Mouse (Mus musculus) limb, embryonic 12.5 days (tissue): ENCODE data around the gene Srebf2. TPM values are rescaled to one million over a fixed set of nuclear protein-coding genes. Genes with fewer than 3 reads are reported as not detected.

ENCODE experiments used
- ATAC-seq: fragments of 200-750 bp; cut with Nextera tagmentation; 2 replicates; pipeline ENCODE4 v1.8.0; 2017; ENCODE audit warnings: low read depth, moderate TSS enrichment; ENCODE audit not compliant: insufficient number of reproducible peaks, insufficient read depth, low FRiP score, low TSS enrichment
- H3K27ac ChIP-seq: fragments of 300-500 bp; sonication (generic); 2 replicates; pipeline ENCODE4 v1.5.1; 2016; ENCODE audit warnings: mild to moderate bottlenecking, moderate library complexity
- H3K27me3 ChIP-seq: fragments of 300-500 bp; sonication (generic); 2 replicates; pipeline ENCODE4 v1.6.1; 2016; ENCODE audit warnings: mild to moderate bottlenecking, moderate library complexity
- H3K36me3 ChIP-seq: fragments of 300-500 bp; sonication (generic); 2 replicates; pipeline ENCODE4 v1.6.1; 2016; ENCODE audit warnings: mild to moderate bottlenecking, moderate library complexity
- H3K4me1 ChIP-seq: fragments of 300-500 bp; sonication (generic); replicated peaks from 2 replicates; pipeline ENCODE4 v1.6.1; 2016
- H3K4me2 ChIP-seq: fragments of 300-500 bp; sonication (generic); 2 replicates; pipeline ENCODE4 v1.6.1; 2016; ENCODE audit warnings: mild to moderate bottlenecking, moderate library complexity
- H3K4me3 ChIP-seq: fragments of 300-500 bp; sonication (generic); replicated peaks from 2 replicates; pipeline ENCODE4 v1.5.1; 2016; ENCODE audit warnings: mild to moderate bottlenecking
- H3K9ac ChIP-seq: fragments of 300-500 bp; sonication (generic); replicated peaks from 2 replicates; pipeline ENCODE4 v1.6.1; 2016; ENCODE audit warnings: mild to moderate bottlenecking, moderate library complexity
- H3K9me3 ChIP-seq: fragments of 300-500 bp; sonication (generic); 2 replicates; pipeline ENCODE4 v1.6.1; 2016; ENCODE audit warnings: mild to moderate bottlenecking, moderate library complexity
- WGBS: fragments of 180-500 bp; shearing (Covaris S2); methylation state at CpG from one replicate; pipeline ENCODE4 v1.1.7; 2016; 5-methylcytosine and 5-hydroxymethylcytosine counted together
- polyA plus RNA-seq: library from polyadenylated mRNA; unstranded; fragments of >200 nt; fragmentation: Nextera tagmentation; extraction: Ambion mirVana; gene quantifications from 2 replicates; pipeline ENCODE4 v1.2.1, GENCODE M21; 2016

Gene Srebf2
- polyA plus RNA-seq, 1 experiment from 2014 or later: 186 TPM

DNA sequence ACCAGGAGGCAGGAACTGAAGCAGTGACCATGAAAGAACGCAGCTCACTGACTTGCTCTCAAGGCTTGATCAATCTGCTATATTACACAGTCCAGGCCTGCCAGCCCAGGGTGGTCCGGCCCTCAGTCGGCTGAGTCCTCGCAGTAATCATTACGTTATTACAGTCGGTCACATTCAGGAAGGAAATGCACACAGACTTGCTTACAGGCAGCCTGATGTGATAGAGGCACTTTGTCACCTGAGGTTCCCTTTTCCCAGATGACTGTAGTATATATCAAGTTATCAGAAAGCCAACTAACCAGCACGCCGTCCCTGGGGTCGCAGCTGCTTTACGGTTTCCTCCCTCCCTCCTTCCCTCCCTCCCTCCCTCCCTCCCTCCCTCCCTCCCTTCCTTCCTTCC, 9.9 kb downstream of the Srebf2 start:
- no peak for ATAC-seq
- Histone ChIP-seq H3K36me3 (peaks cover 17% of the 10 kb centered on the region; the same call in 1 of the 2 replicates), H3K4me1 (peaks cover 63% of the 10 kb centered on the region), H3K9ac (no peak overlapping the region), H3K4me2 (no peak overlapping the region), H3K27ac (peak overlapping the region; percentile 53; the same call in 1 of the 2 replicates), H3K9me3 (0 out of 2 replicates have a peak, but pooled peaks cover 5% of the 10 kb centered on the region), H3K27me3 (no peaks in the 10 kb centered on the region), H3K4me3 (no peak overlapping the region)
- WGBS: 72% methylated on average over 10 of the region's 10 CpGs

DNA sequence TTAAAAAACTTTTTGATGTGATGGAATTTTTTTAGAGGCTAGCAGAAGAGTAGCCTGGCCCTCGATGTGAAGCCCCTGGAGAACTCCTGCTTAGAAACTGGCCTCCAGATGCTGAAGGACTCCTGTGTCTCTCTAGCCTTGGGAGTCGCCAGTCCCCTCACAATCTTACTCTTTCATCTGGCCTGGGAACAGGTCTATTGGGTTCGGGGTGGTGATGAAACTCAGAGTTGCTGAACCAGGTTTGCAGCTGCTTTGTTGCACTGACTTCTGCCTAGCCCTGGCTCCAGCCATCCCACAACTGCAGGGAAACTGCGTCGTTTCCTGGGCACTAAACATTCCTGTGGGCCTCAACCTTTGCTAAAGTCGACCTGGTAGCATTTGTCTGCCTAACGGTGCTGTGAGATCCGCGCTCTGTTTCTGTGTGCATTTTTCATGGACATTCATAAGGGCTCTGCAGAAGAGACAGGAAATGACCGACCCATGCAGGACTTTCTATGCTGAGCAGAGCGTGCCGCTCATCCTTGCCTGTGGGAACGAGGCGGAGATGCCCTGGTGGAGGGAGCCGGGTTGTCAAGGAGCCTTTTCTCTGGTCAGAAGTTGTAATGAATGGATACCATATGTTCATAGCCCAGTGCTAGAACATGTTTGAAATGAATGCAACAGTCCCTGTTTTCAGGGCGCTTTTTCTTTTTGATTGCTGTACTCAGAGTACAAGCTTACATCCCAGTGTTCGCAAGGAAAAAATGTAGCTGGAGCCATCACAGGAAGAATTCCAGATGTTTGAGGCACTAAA, 11.5 kb downstream of the Srebf2 start:
- Histone ChIP-seq H3K9me3 (0 out of 2 replicates have a peak, but pooled peaks cover 5% of the 10 kb centered on the region), H3K36me3 (peaks cover 17% of the 10 kb centered on the region; the same call in 1 of the 2 replicates), H3K4me3 (no peak overlapping the region), H3K4me2 (peak overlapping the region; percentile 17), H3K27ac (peak overlapping the region; percentile 82), H3K27me3 (no peaks in the 10 kb centered on the region), H3K4me1 (peaks cover 62% of the 10 kb centered on the region), H3K9ac (no peak overlapping the region)
- ATAC-seq: no peak
- WGBS: 46% methylated on average over 17 of the region's 17 CpGs

DNA sequence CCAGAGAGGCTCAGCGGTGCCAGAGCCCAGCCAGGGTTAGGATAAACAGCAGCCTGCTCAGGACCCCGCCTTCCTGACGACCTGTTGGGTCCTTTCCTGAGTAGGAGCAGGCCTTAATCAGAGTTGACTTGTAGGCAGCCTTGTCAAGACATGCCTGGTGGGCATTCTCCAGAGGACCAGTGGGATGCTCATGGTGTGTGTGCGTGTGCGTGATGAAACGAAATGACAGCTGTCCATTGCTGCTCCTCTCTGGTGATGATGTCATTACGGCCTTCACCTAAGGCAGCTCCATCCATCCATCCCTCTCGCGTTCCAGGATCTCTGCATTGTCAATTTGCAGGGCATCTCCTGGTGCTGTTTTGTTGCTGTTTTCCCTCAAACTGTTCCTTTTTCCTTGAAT, 12.5 kb downstream of the Srebf2 start:
- no peak for ATAC-seq
- Histone ChIP-seq H3K36me3 (peaks cover 17% of the 10 kb centered on the region; the same call in 1 of the 2 replicates), H3K27me3 (no peaks in the 10 kb centered on the region), H3K9ac (no peak overlapping the region), H3K9me3 (0 out of 2 replicates have a peak, but pooled peaks cover 5% of the 10 kb centered on the region), H3K4me1 (peaks cover 68% of the 10 kb centered on the region), H3K4me3 (no peak overlapping the region), H3K27ac (0 out of 2 replicates have a peak overlapping the region, but pooled peaks have one; percentile 82), H3K4me2 (no peak overlapping the region)
- WGBS: 78% methylated on average over 9 of the region's 9 CpGs

DNA sequence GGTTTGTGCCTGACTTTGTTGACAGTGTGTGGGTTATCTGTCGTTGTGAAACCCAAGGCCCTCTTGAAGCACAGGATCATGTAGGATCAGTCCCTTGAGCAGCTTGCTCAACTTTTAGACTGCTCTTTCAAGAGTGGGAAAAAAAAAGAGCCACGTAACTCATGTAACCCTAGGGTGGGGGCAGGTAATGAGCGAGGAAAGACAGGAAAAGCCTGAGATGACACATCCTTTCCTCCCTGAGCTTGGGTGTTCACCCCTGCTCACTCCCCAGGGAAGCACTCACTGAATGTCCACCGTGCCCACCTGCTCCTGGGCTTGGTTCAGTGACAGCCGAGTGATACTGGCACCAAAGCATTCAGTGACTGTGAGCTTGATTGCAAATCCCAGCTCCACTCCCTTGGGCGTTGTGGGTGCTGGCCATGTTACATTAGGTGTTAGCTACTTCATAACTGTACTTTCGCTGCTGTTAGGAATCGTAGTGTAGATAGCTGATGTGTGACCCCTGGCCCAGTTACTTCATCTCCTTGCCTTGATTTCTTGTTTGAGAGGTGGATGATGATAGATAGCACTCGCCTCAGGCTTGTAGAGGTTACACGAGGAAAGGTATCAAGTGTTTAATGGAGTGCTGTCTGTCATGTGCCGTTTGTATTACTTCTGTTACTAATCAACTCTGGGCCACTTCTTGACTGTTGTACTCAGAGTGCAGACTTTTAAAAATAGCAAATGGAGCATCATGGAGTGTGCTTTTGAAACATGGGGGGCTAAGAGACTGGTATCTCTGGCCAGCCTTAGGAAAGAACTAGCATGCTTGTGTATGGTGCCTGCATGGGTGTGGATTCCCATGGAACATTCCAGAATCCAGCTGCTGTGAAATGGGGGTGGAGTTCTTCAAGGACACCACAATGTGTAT, 14.0 kb downstream of the Srebf2 start:
- no peak for ATAC-seq
- Histone ChIP-seq H3K27me3 (no peaks in the 10 kb centered on the region), H3K36me3 (peaks cover 17% of the 10 kb centered on the region; the same call in 1 of the 2 replicates), H3K4me3 (no peak overlapping the region), H3K4me2 (no peak overlapping the region), H3K4me1 (peaks cover 73% of the 10 kb centered on the region), H3K9ac (no peak overlapping the region), H3K27ac (no peak overlapping the region; the same call in 1 of the 2 replicates), H3K9me3 (0 out of 2 replicates have a peak, but pooled peaks cover 5% of the 10 kb centered on the region)
- WGBS: 77% methylated on average over 11 of the region's 11 CpGs

DNA sequence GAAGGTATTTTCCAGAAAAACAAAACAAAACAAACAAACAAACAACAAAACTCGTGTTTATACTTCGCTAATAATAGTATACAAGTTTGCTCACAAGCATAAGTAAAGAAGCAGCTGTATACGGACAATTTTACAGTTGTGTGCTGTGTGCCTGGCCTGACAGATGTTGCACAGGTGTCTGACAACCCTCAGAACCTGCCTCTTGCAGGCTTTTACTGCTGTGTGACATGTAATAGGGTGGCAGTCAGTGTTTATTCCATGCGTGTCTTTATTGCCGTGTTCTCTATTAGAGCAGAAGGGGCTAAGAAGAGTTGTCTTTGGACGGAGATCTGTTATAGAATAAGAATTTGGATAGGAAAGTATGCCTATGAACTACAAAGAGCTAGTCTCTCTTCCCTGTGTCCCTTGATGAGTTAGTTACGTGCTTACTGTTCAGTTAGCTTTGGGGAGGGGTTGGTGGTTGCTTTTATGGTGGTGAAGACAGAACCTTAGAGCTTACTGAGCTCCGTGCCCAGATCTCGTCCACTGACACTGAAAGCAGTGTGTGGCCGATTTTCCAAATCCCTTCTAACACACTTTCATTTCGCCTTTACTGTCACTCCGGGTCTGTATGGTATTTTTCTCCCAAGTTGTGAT, 15.1 kb downstream of the Srebf2 start:
- Histone ChIP-seq H3K36me3 (peaks cover 9% of the 10 kb centered on the region; the same call in 1 of the 2 replicates), H3K27me3 (no peaks in the 10 kb centered on the region), H3K9me3 (no peaks in the 10 kb centered on the region), H3K4me1 (peaks cover 84% of the 10 kb centered on the region), H3K9ac (no peak overlapping the region), H3K4me3 (no peak overlapping the region), H3K4me2 (no peak overlapping the region), H3K27ac (no peak overlapping the region)
- WGBS: 75% methylated on average over 12 of the region's 12 CpGs
- ATAC-seq: no peak

DNA sequence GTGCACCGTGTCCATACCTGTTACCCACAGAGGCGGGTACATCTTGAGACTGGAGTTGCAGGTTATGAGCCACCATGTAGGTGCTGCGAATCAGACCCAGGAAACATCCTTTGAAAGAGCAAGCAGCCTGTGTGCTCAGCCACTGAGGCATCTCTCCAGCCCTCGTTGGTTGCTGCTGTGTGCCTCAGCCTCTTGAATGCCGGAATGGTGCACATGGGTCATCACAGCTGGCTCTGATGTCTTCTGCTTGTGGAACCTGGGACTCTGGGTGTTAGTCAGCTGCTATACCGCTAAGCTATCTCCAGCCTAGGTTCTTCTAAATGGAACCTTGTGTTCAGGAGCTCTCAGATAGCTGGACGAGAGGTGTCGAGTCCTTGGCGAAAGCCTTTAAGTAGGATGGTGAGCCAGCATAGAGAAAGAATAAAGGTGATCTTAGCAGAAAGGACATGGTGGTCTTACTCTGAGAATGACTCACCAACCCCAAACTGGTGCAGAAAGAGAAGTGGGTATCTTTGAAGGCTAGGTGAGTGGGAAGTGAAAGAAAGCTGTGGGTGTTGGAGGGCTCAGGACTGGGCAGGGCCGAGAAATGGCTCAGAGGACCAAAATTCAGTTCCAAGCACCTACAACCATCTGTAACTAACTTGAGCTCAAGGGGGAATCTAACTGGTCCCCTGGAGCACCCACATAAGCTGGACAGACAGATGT, 16.5 kb downstream of the Srebf2 start:
- H3K36me3 ChIP-seq: 0 out of 2 replicates have a peak, but pooled peaks cover 9% of the 10 kb centered on the region
- no peak overlapping the region for H3K4me2 ChIP-seq
- H3K27ac ChIP-seq: peak overlapping the region; percentile 14; the same call in 1 of the 2 replicates
- no peaks in the 10 kb centered on the region for H3K27me3 ChIP-seq
- H3K4me1 ChIP-seq: peaks cover 76% of the 10 kb centered on the region
- no peaks in the 10 kb centered on the region for H3K9me3 ChIP-seq
- no peak for ATAC-seq
- no peak overlapping the region for H3K4me3 ChIP-seq
- no peak overlapping the region for H3K9ac ChIP-seq
- 85% methylated on average over 10 of the region's 10 CpGs for WGBS

DNA sequence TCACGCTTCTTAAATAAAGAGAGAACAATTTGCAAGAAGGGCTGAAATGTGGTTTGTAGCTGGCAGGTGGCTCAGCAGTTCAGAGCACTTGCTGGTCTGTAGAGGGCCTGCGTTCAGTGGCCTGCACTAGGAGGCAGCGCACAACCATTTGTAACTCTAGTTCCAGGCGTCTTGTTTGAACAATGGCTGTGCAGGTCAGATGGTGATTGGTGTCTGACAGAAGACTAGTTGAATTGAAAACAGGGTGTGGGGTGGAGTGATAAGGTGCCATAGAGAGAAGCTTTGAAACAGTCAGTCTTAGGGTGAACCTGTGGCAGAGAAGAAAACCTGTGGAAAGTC, 17.0 kb downstream of the Srebf2 start:
- H3K9ac ChIP-seq: no peak overlapping the region
- ATAC-seq: peak; percentile 44; the same call in 1 of the 2 replicates
- peaks cover 70% of the 10 kb centered on the region for H3K4me1 ChIP-seq
- 68% methylated on average over 4 of the region's 4 CpGs for WGBS
- no peak overlapping the region for H3K4me2 ChIP-seq
- no peaks in the 10 kb centered on the region for H3K9me3 ChIP-seq
- H3K36me3 ChIP-seq: 0 out of 2 replicates have a peak, but pooled peaks cover 6% of the 10 kb centered on the region
- H3K27me3 ChIP-seq: no peaks in the 10 kb centered on the region
- H3K4me3 ChIP-seq: no peak overlapping the region
- peak overlapping the region; percentile 14; the same call in 1 of the 2 replicates for H3K27ac ChIP-seq

DNA sequence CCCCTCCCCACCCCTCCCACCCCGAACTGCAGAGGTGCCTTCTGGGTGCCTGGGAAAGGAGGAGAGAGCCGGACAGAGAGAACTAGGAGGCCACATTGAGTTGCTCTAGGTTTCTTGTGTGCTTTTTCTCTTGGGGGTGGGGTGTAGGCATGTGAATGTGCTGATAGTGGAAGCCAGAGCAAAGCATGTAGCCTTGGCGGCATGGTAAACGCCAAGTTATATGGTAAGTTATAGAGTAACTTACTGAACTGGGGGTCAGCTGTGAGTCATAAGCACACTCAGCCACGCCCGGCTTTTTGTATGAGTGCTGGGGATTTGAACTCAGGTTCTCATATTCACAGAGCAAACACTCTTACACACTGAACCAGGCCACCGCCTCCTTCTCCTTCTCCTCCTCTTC, 17.5 kb downstream of the Srebf2 start:
- WGBS: 78% methylated on average over 7 of the region's 7 CpGs
- H3K36me3 ChIP-seq: 0 out of 2 replicates have a peak, but pooled peaks cover 4% of the 10 kb centered on the region
- H3K4me1 ChIP-seq: peaks cover 66% of the 10 kb centered on the region
- H3K9ac ChIP-seq: no peak overlapping the region
- H3K27me3 ChIP-seq: no peaks in the 10 kb centered on the region
- H3K9me3 ChIP-seq: no peaks in the 10 kb centered on the region
- no peak for ATAC-seq
- no peak overlapping the region for H3K4me3 ChIP-seq
- H3K27ac ChIP-seq: peak overlapping the region; percentile 14; the same call in 1 of the 2 replicates
- H3K4me2 ChIP-seq: no peak overlapping the region

DNA sequence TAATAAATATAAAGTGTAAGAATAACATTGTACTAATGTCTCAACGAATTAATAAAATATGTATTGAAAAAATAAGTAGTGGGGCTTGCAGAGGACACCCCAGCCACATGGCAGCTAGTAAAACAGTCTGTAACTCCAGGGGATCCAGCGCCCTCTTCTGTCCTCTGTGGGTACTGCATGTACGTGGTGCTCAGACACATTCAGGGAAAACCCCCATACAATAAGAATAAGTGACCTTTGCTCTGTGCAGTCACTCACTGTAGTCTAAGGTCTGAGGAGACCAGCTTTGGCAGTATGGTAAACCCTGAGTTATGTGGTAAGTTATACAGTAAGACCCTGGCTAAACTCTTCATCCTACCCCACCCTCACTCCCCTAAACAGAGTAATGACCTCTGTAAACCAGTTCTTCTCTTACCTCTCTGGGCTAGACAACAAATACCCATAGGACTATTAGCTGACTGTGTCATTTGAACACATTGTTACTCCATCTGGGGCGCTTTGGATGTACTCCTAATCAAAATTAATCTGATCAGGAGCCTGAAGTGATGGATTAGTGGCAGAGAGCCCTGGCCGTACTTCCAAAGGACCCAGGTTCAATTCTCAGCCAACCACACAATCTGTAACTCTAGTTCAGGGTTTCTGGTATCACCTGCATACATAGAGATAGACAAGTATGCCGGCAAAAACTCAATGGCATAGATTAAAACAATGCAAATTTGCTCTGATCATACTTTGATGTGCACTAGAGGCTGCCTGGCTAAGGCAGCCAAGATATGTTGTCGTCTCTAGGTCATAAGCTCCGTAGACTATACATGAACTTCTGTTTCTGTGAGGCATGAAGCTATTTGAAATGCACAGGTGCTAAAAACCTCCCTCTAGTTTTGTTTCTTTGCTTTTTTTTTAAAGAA, 18.6 kb downstream of the Srebf2 start:
- H3K4me2 ChIP-seq: no peak overlapping the region
- H3K4me3 ChIP-seq: no peak overlapping the region
- no peaks in the 10 kb centered on the region for H3K27me3 ChIP-seq
- WGBS: 58% methylated on average over 8 of the region's 8 CpGs
- no peaks in the 10 kb centered on the region for H3K9me3 ChIP-seq
- peaks cover 57% of the 10 kb centered on the region for H3K4me1 ChIP-seq
- ATAC-seq: no peak
- H3K9ac ChIP-seq: no peak overlapping the region
- H3K27ac ChIP-seq: no peak overlapping the region
- H3K36me3 ChIP-seq: peaks cover 13% of the 10 kb centered on the region
